Mouse (Mus musculus) testis, postnatal 14 days (tissue): ENCODE results near the gene Gphn.
"Not testable (repeated sequence)": the region's sequence is repeated elsewhere in the genome, so short reads cannot be mapped to it uniquely, and the experiment has no call there.

Source experiments
- DNase-seq: peaks from one replicate; pipeline ENCODE4 v3.0.0; 2021; ENCODE audit warnings: low spot score

Gphn gene

GRCm38 (mm10) chr12:78356472-78356871, 130.3 kb downstream of the Gphn start:
- no peak for DNase-seq

- DNase-seq = no peak
Observed at GRCm38 (mm10) chr12:78389267-78389666, 163.1 kb downstream of the Gphn start.

GRCm38 (mm10) chr12:78395297-78395696, 169.1 kb downstream of the Gphn start:
- DNase-seq = no peak

GRCm38 (mm10) chr12:78407518-78407917, 181.3 kb downstream of the Gphn start:
- not testable (repeated sequence) for DNase-seq

GRCm38 (mm10) chr12:78522176-78522575, 296.0 kb downstream of the Gphn start:
- no peak for DNase-seq

GRCm38 (mm10) chr12:78522804-78523394, 296.7 kb downstream of the Gphn start:
- no peak for DNase-seq

GRCm38 (mm10) chr12:78537590-78537989, 311.4 kb downstream of the Gphn start:
- DNase-seq = not testable (repeated sequence)

GRCm38 (mm10) chr12:78550913-78551312, 324.7 kb downstream of the Gphn start:
- no peak for DNase-seq

- no peak for DNase-seq
Observed at GRCm38 (mm10) chr12:78631816-78632215, 405.6 kb downstream of the Gphn start.

GRCm38 (mm10) chr12:78639466-78639865, 413.3 kb downstream of the Gphn start:
- DNase-seq = no peak

- DNase-seq = no peak
Observed at GRCm38 (mm10) chr12:78640086-78640485, 413.9 kb downstream of the Gphn start.

GRCm38 (mm10) chr12:78641220-78641619, 415.0 kb downstream of the Gphn start:
- DNase-seq = no peak

GRCm38 (mm10) chr12:78643691-78644090, 417.5 kb downstream of the Gphn start:
- no peak for DNase-seq

- no peak for DNase-seq
Observed at GRCm38 (mm10) chr12:78645282-78645681, 419.1 kb downstream of the Gphn start.

GRCm38 (mm10) chr12:78659718-78660304, 433.6 kb downstream of the Gphn start:
- DNase-seq = no peak

- no peak for DNase-seq
Observed at GRCm38 (mm10) chr12:78678101-78678806, 452.1 kb downstream of the Gphn start.

GRCm38 (mm10) chr12:78678807-78679189, 452.6 kb downstream of the Gphn start:
- no peak for DNase-seq

- DNase-seq = no peak
Observed at GRCm38 (mm10) chr12:78681048-78681447, 454.9 kb downstream of the Gphn start.

- no peak for DNase-seq
Observed at GRCm38 (mm10) chr12:78682279-78682678, 456.1 kb downstream of the Gphn start.

- no peak for DNase-seq
Observed at GRCm38 (mm10) chr12:78685669-78686215, 459.6 kb downstream of the Gphn start.

- DNase-seq = no peak
Observed at GRCm38 (mm10) chr12:78688876-78689275, 462.7 kb downstream of the Gphn start.

GRCm38 (mm10) chr12:78691325-78691724, 465.1 kb downstream of the Gphn start, which contains the start of gene Fam71d:
Fam71d (plus strand) TSS chr12:78691535.
- no peak for DNase-seq

GRCm38 (mm10) chr12:78693281-78693680, 467.1 kb downstream of the Gphn start:
- DNase-seq = no peak
